Mouse (Mus musculus) embryonic facial prominence, embryonic 12.5 days (tissue): ENCODE measurements around the gene Nr6a1. TPM values are rescaled to one million over a fixed set of nuclear protein-coding genes. Genes with fewer than 3 reads are reported as not detected.

ENCODE experiments used
- ATAC-seq: fragments of 200-750 bp; cut with Nextera tagmentation; 2 replicates; pipeline ENCODE4 v1.8.0; 2017; ENCODE audit not compliant: insufficient number of reproducible peaks, insufficient read depth, low FRiP score, low TSS enrichment
- H3K27ac ChIP-seq: fragments of 300-500 bp; sonication (generic); 2 replicates; pipeline ENCODE4 v1.5.1; 2016; ENCODE audit warnings: mild to moderate bottlenecking
- H3K27me3 ChIP-seq: fragments of 300-500 bp; sonication (generic); 2 replicates; pipeline ENCODE4 v1.6.1; 2016; ENCODE audit warnings: mild to moderate bottlenecking, moderate library complexity
- H3K36me3 ChIP-seq: fragments of 300-500 bp; sonication (generic); 2 replicates; pipeline ENCODE4 v1.6.1; 2016; ENCODE audit warnings: mild to moderate bottlenecking
- H3K4me1 ChIP-seq: fragments of 300-500 bp; sonication (generic); 2 replicates; pipeline ENCODE4 v1.6.1; 2016
- H3K4me2 ChIP-seq: fragments of 300-500 bp; sonication (generic); replicated peaks from 2 replicates; pipeline ENCODE4 v1.6.1; 2016; ENCODE audit warnings: mild to moderate bottlenecking, moderate library complexity
- H3K4me3 ChIP-seq: fragments of 300-500 bp; sonication (generic); 2 replicates; pipeline ENCODE4 v1.5.1; 2016; ENCODE audit warnings: mild to moderate bottlenecking
- H3K9ac ChIP-seq: fragments of 300-500 bp; sonication (generic); 2 replicates; pipeline ENCODE4 v1.6.1; 2016; ENCODE audit warnings: mild to moderate bottlenecking, moderate library complexity
- H3K9me3 ChIP-seq: fragments of 300-500 bp; sonication (generic); 2 replicates; pipeline ENCODE4 v1.6.1; 2016; ENCODE audit warnings: mild to moderate bottlenecking, moderate library complexity
- WGBS: fragments of 180-500 bp; shearing (Covaris S2); methylation state at CpG from one replicate; pipeline ENCODE4 v1.1.7; 2016; 5-methylcytosine and 5-hydroxymethylcytosine counted together
- polyA plus RNA-seq: library from polyadenylated mRNA; unstranded; fragments of >200 nt; fragmentation: Nextera tagmentation; extraction: Ambion mirVana; gene quantifications from 2 replicates; pipeline ENCODE4 v1.2.1, GENCODE M21; 2016

Gene Nr6a1
- polyA plus RNA-seq, 1 experiment from 2014 or later, result 2.0 TPM

- no peaks in the 10 kb centered on the region for H3K4me1 ChIP-seq
- no peak overlapping the region for H3K4me2 ChIP-seq
- ATAC-seq, result no peak
- H3K9me3 ChIP-seq, result no peaks in the 10 kb centered on the region
- 84% methylated on average over 1 of the region's 1 CpGs for WGBS
- no peak overlapping the region for H3K27ac ChIP-seq
- H3K27me3 ChIP-seq, result no peaks in the 10 kb centered on the region
- no peak overlapping the region for H3K9ac ChIP-seq
- H3K36me3 ChIP-seq, result peaks cover 39% of the 10 kb centered on the region
- H3K4me3 ChIP-seq, result no peak overlapping the region
Observed at GRCm38 (mm10) chr2:38851797-38852196, 75.7 kb downstream of the Nr6a1 start.

GRCm38 (mm10) chr2:38846319-38846718 is 81.2 kb downstream of the Nr6a1 start:
- H3K4me1 ChIP-seq, result no peaks in the 10 kb centered on the region
- WGBS, result 94% methylated on average over 2 of the region's 2 CpGs
- H3K9me3 ChIP-seq, result no peaks in the 10 kb centered on the region
- H3K4me3 ChIP-seq, result no peak overlapping the region
- no peaks in the 10 kb centered on the region for H3K27me3 ChIP-seq
- ATAC-seq, result no peak
- H3K36me3 ChIP-seq, result peaks cover 26% of the 10 kb centered on the region
- no peak overlapping the region for H3K4me2 ChIP-seq
- H3K9ac ChIP-seq, result no peak overlapping the region
- no peak overlapping the region for H3K27ac ChIP-seq

GRCm38 (mm10) chr2:38835489-38835888 is 92.0 kb downstream of the Nr6a1 start:
- Histone ChIP-seq H3K4me2 (no peak overlapping the region), H3K27ac (no peak overlapping the region), H3K27me3 (no peaks in the 10 kb centered on the region), H3K9me3 (no peaks in the 10 kb centered on the region), H3K4me1 (no peaks in the 10 kb centered on the region), H3K36me3 (peaks cover 24% of the 10 kb centered on the region), H3K4me3 (no peak overlapping the region), H3K9ac (no peak overlapping the region)
- ATAC-seq, result no peak
- 89% methylated on average over 6 of the region's 6 CpGs for WGBS

GRCm38 (mm10) chr2:38831976-38832375 is 95.5 kb downstream of the Nr6a1 start:
- H3K4me2 ChIP-seq, result no peak overlapping the region
- H3K27ac ChIP-seq, result no peak overlapping the region
- H3K4me3 ChIP-seq, result no peak overlapping the region
- H3K36me3 ChIP-seq, result peaks cover 16% of the 10 kb centered on the region
- H3K27me3 ChIP-seq, result no peaks in the 10 kb centered on the region
- no peak overlapping the region for H3K9ac ChIP-seq
- no peak for ATAC-seq
- H3K4me1 ChIP-seq, result 0 out of 2 replicates have a peak, but pooled peaks cover 5% of the 10 kb centered on the region
- no peaks in the 10 kb centered on the region for H3K9me3 ChIP-seq

- H3K27ac ChIP-seq, result no peak overlapping the region
- no peak for ATAC-seq
- H3K9me3 ChIP-seq, result no peaks in the 10 kb centered on the region
- WGBS, result 39% methylated on average over 1 of the region's 1 CpGs
- no peak overlapping the region for H3K4me2 ChIP-seq
- no peak overlapping the region for H3K9ac ChIP-seq
- H3K4me3 ChIP-seq, result no peak overlapping the region
- 0 out of 2 replicates have a peak, but pooled peaks cover 12% of the 10 kb centered on the region for H3K4me1 ChIP-seq
- no peaks in the 10 kb centered on the region for H3K27me3 ChIP-seq
- peaks cover 13% of the 10 kb centered on the region for H3K36me3 ChIP-seq
Observed at GRCm38 (mm10) chr2:38829521-38829920, 98.0 kb downstream of the Nr6a1 start.

GRCm38 (mm10) chr2:38827801-38828306 is 99.6 kb downstream of the Nr6a1 start:
- H3K4me2 ChIP-seq, result no peak overlapping the region
- ATAC-seq, result no peak
- WGBS, result 60% methylated on average over 3 of the region's 3 CpGs

GRCm38 (mm10) chr2:38826189-38826588 is 101.3 kb downstream of the Nr6a1 start:
- Histone ChIP-seq H3K4me3 (no peak overlapping the region), H3K27ac (no peak overlapping the region)

More at GRCm38 (mm10) chr2:38827801-38828306, 99.6 kb downstream of the Nr6a1 start:
- Histone ChIP-seq H3K27me3 (no peaks in the 10 kb centered on the region), H3K27ac (no peak overlapping the region), H3K36me3 (peaks cover 13% of the 10 kb centered on the region), H3K9me3 (no peaks in the 10 kb centered on the region), H3K4me1 (0 out of 2 replicates have a peak, but pooled peaks cover 12% of the 10 kb centered on the region), H3K9ac (no peak overlapping the region), H3K4me3 (no peak overlapping the region)

GRCm38 (mm10) chr2:38824791-38825768 is 102.4 kb downstream of the Nr6a1 start:
- peak overlapping the region; percentile 89 for H3K27ac ChIP-seq
- 0 out of 2 replicates have a peak, but pooled peaks cover 12% of the 10 kb centered on the region for H3K4me1 ChIP-seq
- 5% methylated on average over 15 of the region's 15 CpGs for WGBS
- no peaks in the 10 kb centered on the region for H3K36me3 ChIP-seq
- peak overlapping the region; percentile 68 for H3K4me2 ChIP-seq
- H3K9me3 ChIP-seq, result no peaks in the 10 kb centered on the region
- H3K9ac ChIP-seq, result peak overlapping the region; percentile 65
- peak overlapping the region; percentile 52 for H3K4me3 ChIP-seq
- ATAC-seq, result no peak
- H3K27me3 ChIP-seq, result no peaks in the 10 kb centered on the region

More at GRCm38 (mm10) chr2:38826189-38826588, 101.3 kb downstream of the Nr6a1 start:
- Histone ChIP-seq H3K9me3 (no peaks in the 10 kb centered on the region), H3K9ac (no peak overlapping the region), H3K27me3 (no peaks in the 10 kb centered on the region), H3K36me3 (peaks cover 6% of the 10 kb centered on the region), H3K4me2 (peak overlapping the region; percentile 28; the same call in 1 of the 2 replicates), H3K4me1 (0 out of 2 replicates have a peak, but pooled peaks cover 12% of the 10 kb centered on the region)
- no peak for ATAC-seq

GRCm38 (mm10) chr2:38823912-38824583 is 103.4 kb downstream of the Nr6a1 start:
- H3K4me1 ChIP-seq, result 0 out of 2 replicates have a peak, but pooled peaks cover 12% of the 10 kb centered on the region
- no peaks in the 10 kb centered on the region for H3K9me3 ChIP-seq
- H3K4me2 ChIP-seq, result peak overlapping the region; percentile 50
- no peaks in the 10 kb centered on the region for H3K27me3 ChIP-seq
- ATAC-seq, result peak; percentile 83
- peak overlapping the region; percentile 68 for H3K4me3 ChIP-seq
- H3K27ac ChIP-seq, result peak overlapping the region; percentile 99
- WGBS, result 2% methylated on average over 12 of the region's 12 CpGs
- H3K9ac ChIP-seq, result peak overlapping the region; percentile 85
- H3K36me3 ChIP-seq, result no peaks in the 10 kb centered on the region

- Histone ChIP-seq H3K4me3 (peak overlapping the region; percentile 68), H3K27ac (peak overlapping the region; percentile 99), H3K4me1 (0 out of 2 replicates have a peak, but pooled peaks cover 12% of the 10 kb centered on the region), H3K9me3 (no peaks in the 10 kb centered on the region), H3K9ac (peak overlapping the region; percentile 85), H3K4me2 (peak overlapping the region; percentile 50), H3K27me3 (no peaks in the 10 kb centered on the region), H3K36me3 (no peaks in the 10 kb centered on the region)
- ATAC-seq, result no peak
- WGBS, result 6% methylated on average over 8 of the region's 8 CpGs
Observed at GRCm38 (mm10) chr2:38823406-38823805, 104.1 kb downstream of the Nr6a1 start.

GRCm38 (mm10) chr2:38822995-38823394 is 104.5 kb downstream of the Nr6a1 start:
- H3K4me3 ChIP-seq, result peak overlapping the region; percentile 68
- H3K4me2 ChIP-seq, result peak overlapping the region; percentile 50
- peak; percentile 97 for ATAC-seq
- H3K27ac ChIP-seq, result peak overlapping the region; percentile 99
- 0 out of 2 replicates have a peak, but pooled peaks cover 12% of the 10 kb centered on the region for H3K4me1 ChIP-seq
- no peaks in the 10 kb centered on the region for H3K36me3 ChIP-seq
- 4% methylated on average over 6 of the region's 6 CpGs for WGBS
- H3K27me3 ChIP-seq, result no peaks in the 10 kb centered on the region
- no peaks in the 10 kb centered on the region for H3K9me3 ChIP-seq
- peak overlapping the region; percentile 85; the same call in 1 of the 2 replicates for H3K9ac ChIP-seq
